Mouse (Mus musculus) left cerebral cortex, adult 2 months (tissue): ENCODE measurements around the gene Arpc5l. TPM values are rescaled to one million over a fixed set of nuclear protein-coding genes. Genes with fewer than 3 reads are reported as not detected.

Experiments
- DNase-seq, 2 experiments: peaks; one replicate each; pipeline ENCODE4 v3.0.0; 2021 to 2022; ENCODE audit warnings: low spot score in 2 of 2, mixed read lengths in 1 of 2; ENCODE audit errors: extremely low spot score in 1 of 2
- H3K27ac ChIP-seq: fragments of 200-600 bp; 2 replicates; pipeline ENCODE4 v1.8.1; 2022
- H3K4me3 ChIP-seq: fragments of 200-600 bp; 2 replicates; pipeline ENCODE4 v1.8.1; 2022
- CTCF ChIP-seq: fragments of 200-600 bp; IDR thresholded peaks from 2 replicates; pipeline ENCODE4 v1.8.1; 2022; ENCODE audit warnings: antibody characterized with exemption, mild to moderate bottlenecking, moderate library complexity
- intact Hi-C: fragments of 180-260 bp; cut with DNase I; formaldehyde crosslinking; loops from one replicate; pipeline ENCODE4 v1.15.1; 2025
- long read RNA-seq, 2 experiments: library from polyadenylated mRNA; stranded (forward); transcript quantifications; one replicate each; pipeline ENCODE4 v2.0.0; 2021; ENCODE audit warnings: borderline mapping rate in 2 of 2
- total RNA-seq, 2 experiments: library from RNA; stranded (reverse); gene quantifications; 2 replicates each; pipeline ENCODE4 v1.2.3; 2021

The Arpc5l gene
- total RNA-seq = 100 to 1,000 TPM; 106 to 108 TPM
- long read RNA-seq, experiment 1, partial matches to known transcripts = 0 of 9 reads
- long read RNA-seq, experiment 1, other reads (novel, unspliced or antisense) = 5 of 9 reads
- long read RNA-seq, experiment 2, full-length matches to known transcripts = 3 of 13 reads
- long read RNA-seq, experiment 2, partial matches to known transcripts = 0 of 13 reads
- long read RNA-seq, experiment 2, other reads (novel, unspliced or antisense) = 10 of 13 reads

DNA sequence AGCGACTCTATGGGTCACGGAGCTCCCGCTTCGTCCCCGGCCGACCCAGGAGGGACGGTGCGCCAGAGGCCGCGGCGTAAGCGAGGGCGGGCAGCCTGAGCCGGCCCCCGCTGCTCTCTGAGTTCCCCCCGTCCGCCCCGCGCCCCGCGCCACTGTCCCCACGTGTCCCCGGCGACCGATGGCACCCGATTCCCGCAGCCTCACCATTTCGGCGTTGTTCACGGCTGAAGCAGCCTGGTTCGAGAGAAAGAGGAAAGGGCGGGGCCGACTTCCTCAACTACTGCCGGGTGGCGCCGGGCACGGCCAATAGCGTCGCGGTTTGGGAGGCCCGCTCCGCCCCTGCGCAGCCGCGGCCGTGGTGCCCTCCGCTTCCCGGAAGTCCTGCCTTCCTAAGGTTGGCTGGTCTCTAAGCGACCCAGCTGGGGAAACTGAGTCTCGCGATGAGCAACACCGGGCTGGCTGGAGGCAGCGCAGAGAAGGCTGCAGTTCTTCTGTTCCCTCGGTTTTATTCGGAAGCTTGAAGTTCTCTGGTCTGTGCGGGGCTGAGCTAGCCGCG, at the start of gene Arpc5l:
TSS of gene Arpc5l (plus strand) at position 469 of the 556 bp plus-strand sequence.
- TF ChIP-seq CTCF = no peak
- Histone ChIP-seq H3K27ac (peak within 1 kb of the TSS; percentile 74), H3K4me3 (peak within 1 kb of the TSS; percentile 80)
- intact Hi-C loops = no loop called here
- DNase-seq = peak; percentile 91 to 93

DNA sequence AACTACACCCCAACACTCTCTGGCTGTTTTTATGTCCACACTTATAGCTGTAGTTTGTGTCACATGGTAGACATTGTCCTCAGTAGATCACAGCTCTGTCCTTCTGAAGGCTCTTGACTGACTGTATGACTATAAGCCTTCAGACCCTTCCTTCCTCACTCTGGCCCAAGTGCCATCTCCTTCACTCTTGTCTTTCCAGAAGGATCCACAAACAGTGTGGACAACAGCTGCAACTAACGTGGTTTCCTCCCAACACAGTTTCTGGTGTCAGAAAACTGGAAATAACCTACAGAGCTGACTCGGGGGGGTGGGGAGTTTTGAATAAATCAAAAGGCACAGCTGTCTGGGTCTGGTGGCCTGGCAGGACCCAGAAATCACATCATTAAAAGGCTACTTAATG, 49.1 kb upstream of the Arpc5l start:
- intact Hi-C loops = no loop called here
- DNase-seq = no peak
- no peak for TF ChIP-seq CTCF

DNA sequence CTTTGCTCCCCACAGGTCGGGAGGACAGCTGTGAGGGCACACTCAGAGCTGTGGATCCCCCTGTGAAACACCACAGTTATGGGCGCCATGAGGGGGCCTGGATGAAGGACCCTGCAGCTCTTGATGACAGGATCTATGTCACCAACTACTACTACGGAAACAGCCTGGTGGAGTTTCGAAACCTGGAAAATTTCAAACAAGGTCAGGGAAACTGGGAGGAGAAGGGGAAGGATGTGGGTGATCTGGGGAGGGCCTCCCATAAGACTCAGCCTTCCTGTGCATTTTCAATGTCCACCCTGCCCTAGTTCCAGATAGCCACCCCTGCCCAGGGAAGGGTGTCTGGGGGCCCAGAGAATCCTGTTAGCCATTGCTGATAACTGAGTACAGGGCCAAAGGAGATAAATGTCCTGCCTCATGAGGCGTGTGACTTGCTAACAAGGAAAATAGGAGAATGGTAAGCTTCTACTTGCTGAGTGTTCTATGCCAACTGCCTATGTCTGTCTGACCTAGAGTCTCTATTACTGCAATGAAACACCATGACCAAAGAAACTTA, 47.4 kb upstream of the Arpc5l start:
- TF ChIP-seq CTCF = no peak
- H3K27ac ChIP-seq = no peak overlapping the region
- H3K4me3 ChIP-seq = no peak overlapping the region
- DNase-seq = no peak
- intact Hi-C loops = no loop called here

More for the DNA sequence above, 49.1 kb upstream of the Arpc5l start:
- Histone ChIP-seq H3K27ac (no peak overlapping the region), H3K4me3 (no peak overlapping the region)

DNA sequence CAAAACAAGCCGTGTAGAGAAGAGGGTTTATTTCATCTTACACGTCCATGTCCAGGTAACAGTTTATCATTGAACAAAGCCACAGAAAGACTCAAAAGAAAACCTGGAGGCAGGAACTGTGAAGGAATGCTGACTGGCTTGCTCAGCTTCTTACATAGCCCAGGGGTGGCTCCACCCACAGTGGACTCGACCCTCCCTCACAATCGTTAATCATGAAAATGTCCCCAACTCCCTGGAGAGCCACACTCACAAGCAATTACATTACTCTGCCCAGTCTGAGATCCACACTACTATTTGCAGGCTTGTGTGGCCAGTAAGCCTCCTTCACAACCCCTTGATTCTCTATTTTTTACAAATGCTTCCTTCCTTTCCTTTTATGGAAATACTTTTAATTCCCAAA, 41.0 kb upstream of the Arpc5l start:
- no peak for DNase-seq
- no peak for TF ChIP-seq CTCF
- Histone ChIP-seq H3K27ac (no peak overlapping the region), H3K4me3 (no peak overlapping the region)
- intact Hi-C loops = no loop called here

DNA sequence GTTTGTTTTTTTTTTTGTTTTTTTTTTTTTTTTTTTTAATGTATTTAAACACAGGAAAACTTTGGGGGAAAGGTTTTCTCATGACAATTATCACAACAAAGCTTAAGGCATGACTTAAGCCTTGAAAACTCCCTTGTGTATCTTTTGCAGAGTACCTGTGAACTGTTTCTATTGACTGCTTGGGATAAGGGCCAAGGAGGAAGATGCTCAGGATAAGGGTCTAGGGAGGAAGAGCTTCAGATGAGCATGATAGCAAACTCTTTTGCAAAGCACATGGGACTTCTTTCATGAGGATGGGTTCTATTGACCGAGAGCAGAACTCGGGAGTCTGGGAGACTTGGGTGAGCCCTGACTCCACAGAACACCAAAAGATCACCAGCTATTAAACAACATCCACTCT, 35.5 kb upstream of the Arpc5l start:
- Histone ChIP-seq H3K27ac (no peak overlapping the region), H3K4me3 (no peak overlapping the region)
- intact Hi-C loops = no loop called here
- no peak for TF ChIP-seq CTCF
- DNase-seq = no peak

DNA sequence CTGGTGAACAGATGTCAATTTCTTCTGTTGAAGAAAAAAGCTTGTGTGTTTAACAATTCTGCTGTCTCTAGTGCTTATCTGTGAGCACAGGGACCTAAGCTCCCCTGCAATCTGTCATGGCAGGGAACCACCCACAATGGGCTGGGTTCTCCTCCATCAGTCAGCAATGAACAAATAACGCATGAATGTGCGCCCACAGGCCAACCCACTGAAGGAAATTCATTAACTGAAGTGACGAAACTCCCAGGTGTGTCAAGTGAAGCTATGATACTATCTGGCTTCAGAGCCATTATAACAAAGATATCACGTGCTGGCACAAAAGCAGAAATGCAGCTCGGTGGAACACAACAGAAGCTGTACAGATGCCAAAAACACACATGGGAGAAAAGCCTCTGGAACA, 35.1 kb upstream of the Arpc5l start:
- TF ChIP-seq CTCF = no peak
- no peak for DNase-seq
- intact Hi-C loops = no loop called here
- Histone ChIP-seq H3K4me3 (no peak overlapping the region), H3K27ac (no peak overlapping the region)

DNA sequence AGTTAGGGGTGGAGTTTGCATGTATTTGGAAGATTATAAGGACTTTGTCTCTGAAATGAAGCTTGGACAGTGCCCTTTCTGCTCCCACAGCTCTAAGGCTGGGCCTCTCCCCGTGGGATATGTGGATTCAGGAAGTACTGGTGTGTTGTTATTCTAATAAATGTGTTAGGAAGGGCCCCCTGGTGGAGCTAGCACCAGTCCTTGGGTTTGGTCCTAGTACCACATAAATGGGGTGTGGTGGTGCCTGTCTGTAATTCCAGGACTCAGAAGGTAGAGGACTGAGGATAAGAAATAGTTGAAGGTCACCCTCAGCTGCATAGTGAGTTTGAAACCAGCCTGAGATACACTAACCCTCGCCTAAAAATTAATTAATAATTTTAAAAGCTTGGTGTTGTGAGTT, 31.9 kb upstream of the Arpc5l start:
- Histone ChIP-seq H3K27ac (no peak overlapping the region), H3K4me3 (no peak overlapping the region)
- no peak; the same call in 1 of the 2 replicates for TF ChIP-seq CTCF
- no peak for DNase-seq
- intact Hi-C loops = no loop called here

DNA sequence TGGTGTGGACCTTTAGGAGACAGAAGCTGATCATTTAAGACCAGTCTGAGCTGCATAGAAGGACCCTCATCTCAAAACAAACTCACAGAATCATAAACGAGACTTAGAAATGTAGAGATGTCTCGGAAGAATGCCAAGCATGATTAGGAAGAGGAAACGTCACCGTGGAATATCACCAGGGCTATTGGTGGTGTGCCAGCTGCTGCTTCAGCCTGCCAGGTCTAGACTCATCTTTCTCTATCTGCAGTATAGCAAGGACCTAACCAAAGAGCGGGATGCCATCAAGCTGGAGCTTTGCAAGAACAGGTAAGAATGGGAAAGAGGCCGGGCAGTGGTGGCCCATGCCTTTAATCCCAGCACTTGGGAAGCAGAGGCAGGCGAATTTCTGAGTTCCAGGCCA, 31.4 kb upstream of the Arpc5l start:
- Histone ChIP-seq H3K27ac (no peak overlapping the region), H3K4me3 (no peak overlapping the region)
- DNase-seq = no peak
- intact Hi-C loops = no loop called here
- no peak for TF ChIP-seq CTCF

DNA sequence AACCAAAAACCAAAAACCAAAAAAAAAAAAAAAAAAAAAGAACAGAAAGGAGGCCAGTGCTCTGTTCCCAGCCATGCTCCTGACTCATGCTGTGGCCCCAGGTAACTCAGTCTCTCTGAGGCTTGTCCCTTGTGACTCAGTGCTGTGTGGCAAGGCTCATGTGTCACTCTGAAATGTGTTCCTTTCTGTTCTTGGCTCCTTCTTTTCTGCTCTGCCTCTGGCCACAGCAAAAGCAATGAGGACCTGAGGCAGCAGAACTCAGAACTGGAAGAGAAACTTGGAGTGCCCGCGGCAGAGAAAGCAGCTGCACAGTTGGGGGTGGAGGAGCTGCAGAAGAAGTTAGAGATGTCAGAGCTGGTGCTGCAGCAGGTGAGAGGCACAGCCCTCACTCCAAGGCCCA, 31.0 kb upstream of the Arpc5l start:
- no peak overlapping the region for H3K4me3 ChIP-seq
- DNase-seq = no peak
- intact Hi-C loops = no loop called here

DNA sequence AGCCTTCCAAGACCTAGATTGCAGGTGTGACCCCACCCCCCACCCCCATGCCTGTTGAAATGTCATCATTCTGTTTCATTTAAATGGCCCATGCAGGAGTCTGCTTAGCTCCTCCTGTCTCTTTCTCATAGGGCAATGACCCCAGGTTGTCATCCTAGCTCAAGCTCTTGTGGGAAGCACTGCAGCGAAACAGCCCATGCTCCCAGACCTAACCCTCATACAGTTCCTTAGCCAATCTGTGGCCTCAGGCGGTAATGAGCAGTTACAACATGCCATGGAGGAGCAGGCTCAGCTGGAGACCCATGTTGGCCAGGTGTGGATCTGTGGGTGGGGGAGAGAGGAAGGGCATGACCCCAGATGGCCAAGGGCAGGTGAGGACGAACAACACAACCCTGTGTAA, 30.0 kb upstream of the Arpc5l start:
- DNase-seq = no peak
- H3K27ac ChIP-seq = no peak overlapping the region
- H3K4me3 ChIP-seq = no peak overlapping the region
- no peak for TF ChIP-seq CTCF
- intact Hi-C loops = no loop called here

More for the DNA sequence above, 31.0 kb upstream of the Arpc5l start:
- TF ChIP-seq CTCF = no peak
- no peak overlapping the region for H3K27ac ChIP-seq

DNA sequence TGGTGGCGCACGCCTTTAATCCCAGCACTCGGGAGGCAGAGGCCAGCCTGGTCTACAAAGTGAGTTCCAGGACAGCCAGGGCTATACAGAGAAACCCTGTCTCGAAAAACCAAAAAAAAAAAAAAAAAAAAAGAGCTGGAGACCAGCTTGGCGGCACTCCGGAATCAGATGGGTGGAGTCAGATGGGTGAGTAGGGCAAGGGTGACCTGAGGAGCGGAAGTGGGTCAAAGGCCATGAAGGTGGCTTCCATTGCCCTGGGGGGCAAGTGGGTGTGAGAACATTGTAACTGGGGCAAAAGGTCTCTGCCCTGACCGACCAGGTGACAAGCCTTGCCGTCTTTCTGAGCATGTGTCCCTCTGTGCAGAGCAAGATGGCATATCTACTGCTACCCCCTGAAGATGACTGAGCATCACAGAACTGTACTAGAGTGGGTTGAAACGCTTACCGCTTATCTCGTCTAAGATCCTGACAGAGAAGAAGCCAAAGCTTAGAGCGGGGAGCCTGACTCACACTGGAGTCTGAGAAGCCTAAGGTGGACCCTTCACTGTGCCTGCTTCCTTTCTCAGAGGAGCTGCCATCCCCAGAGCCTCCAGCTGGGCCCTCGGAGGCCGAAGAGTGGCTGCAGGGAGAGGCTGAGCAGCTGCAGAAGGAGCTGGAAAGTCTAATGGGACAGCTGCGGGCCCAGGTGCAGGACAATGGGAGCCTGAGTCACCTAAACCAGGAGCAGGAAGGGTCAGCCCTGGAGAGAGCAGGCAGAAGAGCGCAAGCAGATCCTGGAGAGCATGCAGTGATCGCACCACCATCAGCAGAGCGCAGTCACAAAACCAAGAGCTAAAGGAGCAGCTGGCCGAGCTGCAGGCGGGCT, 29.0 kb upstream of the Arpc5l start:
- H3K27ac ChIP-seq = no peak overlapping the region
- H3K4me3 ChIP-seq = no peak overlapping the region
- intact Hi-C loops = no loop called here
- TF ChIP-seq CTCF = no peak
- no peak for DNase-seq

DNA sequence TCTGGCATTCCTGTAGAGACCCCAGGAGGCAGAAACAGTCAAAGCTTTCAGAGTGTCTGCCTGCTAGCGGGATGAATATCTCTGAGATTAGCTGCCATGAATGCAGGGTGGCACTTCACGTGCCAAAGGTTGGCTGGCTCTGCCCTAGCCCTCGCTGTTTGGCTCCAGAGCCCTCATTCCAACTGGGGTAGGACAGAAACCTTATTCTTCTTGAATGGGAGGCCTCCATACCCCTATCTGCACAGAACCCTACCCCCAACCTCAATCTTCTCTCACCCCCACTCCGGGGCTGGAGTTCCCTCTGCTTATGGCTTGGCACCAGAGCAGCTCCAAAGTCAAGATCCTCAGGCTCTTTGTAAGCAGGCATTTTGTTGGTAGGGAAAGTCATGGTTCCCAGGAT, 27.3 kb upstream of the Arpc5l start:
- TF ChIP-seq CTCF = no peak
- DNase-seq = no peak
- intact Hi-C loops = no loop called here
- Histone ChIP-seq H3K4me3 (no peak overlapping the region), H3K27ac (no peak overlapping the region)
